Mouse (Mus musculus): Measurements from ENCODE around the gene Atg4b. TPM values are rescaled to one million over a fixed set of nuclear protein-coding genes. Genes with fewer than 3 reads are reported as not detected.
A peak's percentile ranks its signal among the peaks of the same experiment; 100 is the strongest.
"Not testable (repeated sequence)": the region's sequence is repeated elsewhere in the genome, so short reads cannot be mapped to it uniquely, and the experiment has no call there.

The Atg4b gene
- polyA plus RNA-seq, 1 experiment from 2014 or later: 85.6 TPM

DNA sequence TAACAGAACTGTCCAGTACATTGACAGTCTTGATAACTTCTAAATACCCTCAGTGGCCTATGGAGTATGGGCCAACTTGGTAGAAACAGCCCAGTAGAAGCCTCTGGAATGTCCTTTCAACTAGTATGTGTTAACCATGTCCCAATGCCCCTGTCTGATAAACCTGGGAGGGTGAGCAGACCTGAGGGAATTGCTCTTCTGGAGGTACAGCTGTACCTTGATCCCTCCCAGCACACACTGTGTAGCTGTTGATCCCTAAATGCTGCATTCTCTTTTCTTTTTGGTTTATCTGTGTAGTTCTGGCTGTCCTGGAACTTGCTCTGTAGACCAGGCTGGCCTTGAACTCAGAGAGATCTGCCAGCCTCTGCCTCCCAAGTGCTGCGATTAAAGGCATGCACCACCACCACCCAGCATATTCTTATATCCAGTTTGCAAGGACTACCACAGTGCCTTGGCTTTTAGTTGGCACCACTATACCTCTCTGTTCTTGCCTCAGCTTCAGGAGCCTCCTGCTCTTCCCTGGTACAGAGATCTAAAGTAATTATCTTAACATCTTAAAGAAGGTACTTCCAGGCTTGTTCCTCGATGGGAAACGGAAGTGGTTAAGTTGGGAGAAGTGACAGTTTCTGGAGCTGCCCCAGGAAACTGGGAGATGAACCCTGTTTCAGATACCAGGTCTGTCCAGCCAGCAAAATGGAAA is 72.6 kb downstream of the Atg4b start:
- Histone ChIP-seq H3K27ac (ENCODE audit: low read depth, low read length) (no peak overlapping the region), H3K4me1 (ENCODE audit: control insufficient read depth, insufficient read depth, low read depth, low read length) (peaks cover 12% of the 10 kb centered on the region), H3K4me2 (ENCODE audit: low read length) (no peak overlapping the region), H3K36me3 (ENCODE audit: control insufficient read depth, insufficient read depth, low read length) (peaks cover 11% of the 10 kb centered on the region), H3K4me3 (ENCODE audit: low read length) (no peak overlapping the region), H3K9me3 (ENCODE audit: control insufficient read depth, low read length) (no peaks in the 10 kb centered on the region), H3K27me3 (replicated peaks; ENCODE audit: control insufficient read depth, insufficient read depth, low read length) (no peaks in the 10 kb centered on the region), H3K9ac (ENCODE audit: low read depth, low read length) (peak overlapping the region; percentile 88)
- 80% methylated on average over 3 of the region's 3 CpGs for WGBS
- ATAC-seq: no peak

DNA sequence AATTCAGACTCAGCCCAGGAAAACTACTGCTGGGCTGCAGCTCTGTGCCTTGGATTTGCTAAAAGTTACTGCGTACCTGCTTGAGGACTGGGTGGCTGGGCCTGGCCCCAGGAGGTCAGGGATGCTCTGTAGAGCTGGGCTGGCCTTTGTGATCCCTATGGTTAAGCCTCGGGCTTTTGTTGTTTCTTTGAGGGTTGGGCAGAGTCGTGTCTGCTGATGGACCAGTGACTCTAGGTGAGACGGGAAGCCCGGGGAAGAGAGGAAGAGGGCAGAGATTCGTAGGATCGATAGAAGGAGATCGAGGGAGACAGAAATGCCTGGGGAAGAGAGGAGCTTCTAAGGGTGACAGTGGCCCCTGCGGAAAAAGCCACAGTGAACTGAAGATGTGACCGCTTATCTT is 73.3 kb downstream of the Atg4b start, which contains the start of gene D2hgdh:
D2hgdh (plus strand) TSS at position 301 of the 400 bp plus-strand sequence.
- H3K27me3 ChIP-seq (replicated peaks; ENCODE audit: control insufficient read depth, insufficient read depth, low read length): no peaks in the 10 kb centered on the region
- ATAC-seq: peak; percentile 4
- 6% methylated on average over 10 of the region's 10 CpGs for WGBS
- H3K9me3 ChIP-seq (ENCODE audit: control insufficient read depth, low read length): no peaks in the 10 kb centered on the region
- H3K9ac ChIP-seq (ENCODE audit: low read depth, low read length): peak within 1 kb of the TSS; percentile 88
- peak within 1 kb of the TSS; percentile 67 for H3K4me3 ChIP-seq (ENCODE audit: low read length)
- H3K4me1 ChIP-seq (ENCODE audit: control insufficient read depth, insufficient read depth, low read depth, low read length): peaks cover 12% of the 10 kb centered on the region
- peaks cover 4% of the 10 kb centered on the region for H3K36me3 ChIP-seq (ENCODE audit: control insufficient read depth, insufficient read depth, low read length)
- peak within 1 kb of the TSS; percentile 96 for H3K27ac ChIP-seq (ENCODE audit: low read depth, low read length)
- H3K4me2 ChIP-seq (ENCODE audit: low read length): peak within 1 kb of the TSS; percentile 69

DNA sequence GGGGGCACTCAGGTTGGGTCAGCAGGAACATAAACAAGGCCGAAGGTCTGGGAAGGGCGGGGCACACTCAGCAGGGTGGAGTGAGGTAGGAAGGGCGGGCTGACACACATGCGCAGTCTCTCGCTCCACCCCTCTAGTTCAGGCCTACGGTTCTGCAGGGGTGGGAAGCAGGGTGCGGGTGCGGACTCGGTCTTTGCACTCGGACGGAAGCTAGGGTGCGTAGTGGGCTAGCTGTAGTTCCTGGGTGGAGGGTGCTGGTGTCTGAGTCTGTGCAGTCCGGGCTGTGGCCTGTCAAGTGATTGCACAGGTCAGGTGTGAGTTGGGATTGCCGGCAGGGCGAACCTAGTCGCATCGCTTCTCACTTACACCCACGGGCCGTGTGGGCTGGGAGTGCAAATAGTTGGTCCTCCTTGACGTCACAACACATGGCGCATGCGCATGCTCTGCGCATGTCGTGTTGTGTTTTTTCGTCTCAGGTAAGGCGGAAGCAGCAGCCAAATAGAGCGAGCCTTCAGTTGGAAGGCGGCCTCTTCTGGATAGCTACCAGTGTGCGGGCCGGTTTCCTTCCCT is 73.9 kb downstream of the Atg4b start:
- peak overlapping the region; percentile 88 for H3K9ac ChIP-seq (ENCODE audit: low read depth, low read length)
- WGBS: 0% methylated on average over 29 of the region's 30 CpGs
- peak overlapping the region; percentile 69 for H3K4me2 ChIP-seq (ENCODE audit: low read length)
- peak overlapping the region; percentile 67 for H3K4me3 ChIP-seq (ENCODE audit: low read length)
- peak; percentile 97 for ATAC-seq
- no peaks in the 10 kb centered on the region for H3K27me3 ChIP-seq (replicated peaks; ENCODE audit: control insufficient read depth, insufficient read depth, low read length)
- H3K36me3 ChIP-seq (ENCODE audit: control insufficient read depth, insufficient read depth, low read length): peaks cover 4% of the 10 kb centered on the region; the same call in 1 of the 2 replicates
- no peaks in the 10 kb centered on the region for H3K9me3 ChIP-seq (ENCODE audit: control insufficient read depth, low read length)
- H3K27ac ChIP-seq (ENCODE audit: low read depth, low read length): peak overlapping the region; percentile 96
- H3K4me1 ChIP-seq (ENCODE audit: control insufficient read depth, insufficient read depth, low read depth, low read length): peaks cover 12% of the 10 kb centered on the region

DNA sequence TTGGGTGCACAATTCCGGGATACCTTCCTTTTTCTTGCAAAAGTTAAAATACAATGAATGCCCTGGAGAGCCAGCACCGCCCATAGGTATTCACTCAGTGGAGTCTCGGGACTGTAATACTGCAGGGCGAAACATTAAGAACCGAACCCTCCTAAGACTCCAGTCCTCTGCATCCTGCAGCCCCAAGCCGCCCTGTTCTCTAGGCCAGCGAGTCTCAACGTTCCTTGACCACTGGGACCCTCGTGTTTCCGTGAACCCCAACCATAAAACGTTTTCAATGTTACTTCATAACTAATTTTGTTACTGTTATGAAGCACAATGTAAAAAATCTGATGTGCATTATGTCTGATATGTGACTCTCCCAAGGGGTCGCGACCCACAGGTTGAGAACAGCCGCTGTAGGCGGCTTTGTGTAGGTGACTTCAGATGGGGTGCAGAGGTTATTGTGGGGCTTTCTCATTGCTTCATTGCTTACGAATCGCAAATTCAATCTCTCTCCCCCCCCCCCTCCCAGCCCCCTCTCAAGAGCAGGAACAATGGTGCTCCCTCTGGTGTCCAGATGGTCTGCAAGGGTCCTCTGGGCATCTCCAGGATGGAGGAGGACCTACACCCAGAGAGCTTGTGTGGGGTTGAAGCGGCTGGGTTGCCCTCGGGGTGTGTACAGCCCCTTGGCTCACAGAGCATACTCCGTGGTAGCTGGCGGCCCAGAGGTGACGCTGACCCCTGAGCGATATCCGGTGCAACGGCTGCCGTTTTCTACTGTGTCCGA is 74.7 kb downstream of the Atg4b start:
- 37% methylated on average over 27 of the region's 27 CpGs for WGBS
- ATAC-seq: peak; percentile 40

DNA sequence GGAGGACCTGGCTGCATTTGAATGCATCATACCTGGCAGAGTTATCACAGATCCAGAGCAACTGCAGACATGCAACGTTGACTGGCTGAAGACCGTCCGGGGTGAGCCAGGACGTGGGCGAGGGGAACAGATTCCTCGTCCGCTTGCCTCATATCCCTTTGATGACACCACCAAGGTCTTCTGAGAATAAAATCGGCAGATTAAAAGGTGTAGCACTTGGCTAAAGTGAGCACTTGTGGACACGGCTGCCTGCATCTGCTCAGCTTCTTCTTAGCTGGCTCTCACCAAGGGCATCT is 75.2 kb downstream of the Atg4b start:
- 94% methylated on average over 9 of the region's 9 CpGs for WGBS
- Histone ChIP-seq H3K27me3 (replicated peaks; ENCODE audit: control insufficient read depth, insufficient read depth, low read length) (no peaks in the 10 kb centered on the region), H3K36me3 (ENCODE audit: control insufficient read depth, insufficient read depth, low read length) (0 out of 2 replicates have a peak, but pooled peaks cover under 1% of the 10 kb centered on the region), H3K9me3 (ENCODE audit: control insufficient read depth, low read length) (no peaks in the 10 kb centered on the region), H3K4me2 (ENCODE audit: low read length) (peak overlapping the region; percentile 69), H3K4me1 (ENCODE audit: control insufficient read depth, insufficient read depth, low read depth, low read length) (peaks cover 12% of the 10 kb centered on the region), H3K4me3 (ENCODE audit: low read length) (peak overlapping the region; percentile 67; the same call in 1 of the 2 replicates), H3K9ac (ENCODE audit: low read depth, low read length) (peak overlapping the region; percentile 88; the same call in 1 of the 2 replicates), H3K27ac (ENCODE audit: low read depth, low read length) (no peak overlapping the region)
- no peak for ATAC-seq

More for the DNA sequence above, 74.7 kb downstream of the Atg4b start:
- Histone ChIP-seq H3K27ac (ENCODE audit: low read depth, low read length) (peak overlapping the region; percentile 96), H3K4me3 (ENCODE audit: low read length) (peak overlapping the region; percentile 67), H3K36me3 (ENCODE audit: control insufficient read depth, insufficient read depth, low read length) (peaks cover 4% of the 10 kb centered on the region; the same call in 1 of the 2 replicates), H3K4me2 (ENCODE audit: low read length) (peak overlapping the region; percentile 69), H3K9ac (ENCODE audit: low read depth, low read length) (peak overlapping the region; percentile 88), H3K4me1 (ENCODE audit: control insufficient read depth, insufficient read depth, low read depth, low read length) (peaks cover 12% of the 10 kb centered on the region), H3K27me3 (replicated peaks; ENCODE audit: control insufficient read depth, insufficient read depth, low read length) (no peaks in the 10 kb centered on the region), H3K9me3 (ENCODE audit: control insufficient read depth, low read length) (no peaks in the 10 kb centered on the region)

DNA sequence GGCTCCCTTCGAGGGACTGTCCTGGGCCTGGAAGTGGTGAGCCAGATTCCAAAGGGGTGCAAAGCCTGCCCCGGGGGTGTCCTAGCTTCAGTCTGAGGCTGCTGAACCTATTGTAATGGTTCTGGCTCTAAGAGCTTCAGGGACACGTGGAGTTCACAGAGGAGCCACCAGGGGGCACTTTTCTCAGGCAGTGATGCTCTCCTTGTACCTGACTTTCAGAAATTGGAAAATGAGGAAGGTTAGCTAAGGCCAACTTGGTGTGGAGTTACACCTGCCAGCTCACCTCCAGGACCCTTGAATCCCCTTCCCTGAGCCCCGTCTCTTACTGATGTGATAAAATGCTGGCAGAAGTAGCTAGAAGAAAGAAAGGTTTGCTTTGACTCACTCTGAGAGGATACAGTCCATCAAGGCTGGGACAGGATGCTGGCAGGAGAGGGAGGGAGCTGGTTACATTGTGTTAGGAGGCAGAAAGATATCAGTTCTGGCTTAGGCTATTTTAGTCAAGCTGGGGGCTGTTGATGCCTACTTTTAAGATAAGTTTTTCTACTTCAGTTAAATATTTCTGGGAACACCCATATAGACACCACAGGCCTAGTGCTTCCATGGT is 81.6 kb downstream of the Atg4b start:
- H3K4me3 ChIP-seq (ENCODE audit: low read length); H3K4me1 ChIP-seq (ENCODE audit: control insufficient read depth, insufficient read depth, low read depth, low read length); H3K27me3 ChIP-seq (replicated peaks; ENCODE audit: control insufficient read depth, insufficient read depth, low read length); H3K9ac ChIP-seq (ENCODE audit: low read depth, low read length); H3K4me2 ChIP-seq (ENCODE audit: low read length); H3K36me3 ChIP-seq (ENCODE audit: control insufficient read depth, insufficient read depth, low read length); H3K9me3 ChIP-seq (ENCODE audit: control insufficient read depth, low read length); H3K27ac ChIP-seq (ENCODE audit: low read depth, low read length): not testable (repeated sequence)
- WGBS: 78% methylated on average over 2 of the region's 4 CpGs
- 0 out of 2 replicates have a peak, but pooled peaks have one; percentile 34 for ATAC-seq

DNA sequence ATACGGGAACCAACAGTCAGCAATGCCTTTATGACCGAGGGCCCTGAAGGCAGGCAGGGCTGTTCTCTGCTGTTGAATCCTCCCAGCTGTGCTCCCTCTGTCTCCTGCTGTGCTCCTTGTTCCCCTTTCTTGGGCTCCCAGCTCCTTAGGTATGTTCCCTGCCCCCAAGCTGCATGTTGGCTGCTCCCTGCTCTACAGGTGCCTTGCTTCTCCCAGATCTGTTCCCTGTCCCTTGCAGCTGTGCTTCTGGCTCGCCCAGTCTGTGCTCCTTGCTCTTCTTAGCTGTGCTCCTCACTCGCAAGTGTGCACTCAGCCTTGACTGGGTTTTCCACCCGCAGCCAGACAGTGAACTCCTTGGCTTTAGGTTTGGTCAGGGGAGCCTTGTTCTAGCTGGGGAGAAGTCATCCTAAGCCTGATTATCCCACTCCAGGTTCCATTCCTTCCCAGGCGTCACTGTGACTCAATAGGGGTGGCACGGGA is 83.4 kb downstream of the Atg4b start:
- no peak for ATAC-seq
- no peak overlapping the region for H3K9ac ChIP-seq (ENCODE audit: low read depth, low read length)
- H3K4me2 ChIP-seq (ENCODE audit: low read length): no peak overlapping the region
- no peak overlapping the region for H3K4me3 ChIP-seq (ENCODE audit: low read length)
- H3K4me1 ChIP-seq (ENCODE audit: control insufficient read depth, insufficient read depth, low read depth, low read length): no peaks in the 10 kb centered on the region
- no peak overlapping the region for H3K27ac ChIP-seq (ENCODE audit: low read depth, low read length)
- peaks cover 6% of the 10 kb centered on the region; the same call in 1 of the 2 replicates for H3K36me3 ChIP-seq (ENCODE audit: control insufficient read depth, insufficient read depth, low read length)
- WGBS: 86% methylated on average over 7 of the region's 7 CpGs
- H3K9me3 ChIP-seq (ENCODE audit: control insufficient read depth, low read length): no peaks in the 10 kb centered on the region
- H3K27me3 ChIP-seq (replicated peaks; ENCODE audit: control insufficient read depth, insufficient read depth, low read length): no peaks in the 10 kb centered on the region

DNA sequence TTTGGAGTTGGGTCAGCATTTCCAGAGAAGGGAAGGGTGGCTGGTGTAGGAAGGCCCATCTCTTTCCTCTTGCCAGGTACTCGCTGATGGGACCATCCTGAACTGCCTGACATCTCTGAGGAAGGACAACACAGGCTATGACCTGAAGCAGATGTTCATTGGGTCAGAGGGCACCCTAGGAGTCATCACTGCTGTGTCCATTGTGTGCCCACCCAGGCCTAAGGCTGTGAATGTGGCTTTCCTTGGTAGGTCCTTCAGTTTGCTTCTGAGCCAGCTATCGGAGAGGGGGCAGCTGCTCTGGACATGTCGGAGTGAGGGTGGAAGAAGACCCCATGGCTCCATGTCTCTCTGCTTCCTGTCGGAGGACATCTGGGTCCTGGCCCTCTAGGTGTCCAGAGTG is 83.9 kb downstream of the Atg4b start:
- Histone ChIP-seq H3K27ac (ENCODE audit: low read depth, low read length) (no peak overlapping the region), H3K4me2 (ENCODE audit: low read length) (no peak overlapping the region), H3K9ac (ENCODE audit: low read depth, low read length) (no peak overlapping the region), H3K9me3 (ENCODE audit: control insufficient read depth, low read length) (no peaks in the 10 kb centered on the region), H3K27me3 (replicated peaks; ENCODE audit: control insufficient read depth, insufficient read depth, low read length) (no peaks in the 10 kb centered on the region), H3K36me3 (ENCODE audit: control insufficient read depth, insufficient read depth, low read length) (peaks cover 6% of the 10 kb centered on the region; the same call in 1 of the 2 replicates), H3K4me3 (ENCODE audit: low read length) (no peak overlapping the region), H3K4me1 (ENCODE audit: control insufficient read depth, insufficient read depth, low read depth, low read length) (no peaks in the 10 kb centered on the region)
- ATAC-seq: no peak
- WGBS: 92% methylated on average over 4 of the region's 4 CpGs
